Mouse (Mus musculus) forebrain, embryonic 16.5 days (tissue): Measurements from ENCODE around the gene Arl16. TPM values are rescaled to one million over a fixed set of nuclear protein-coding genes. Genes with fewer than 3 reads are reported as not detected.

Source experiments
- ATAC-seq: fragments of 200-750 bp; cut with Nextera tagmentation; 2 replicates; pipeline ENCODE4 v1.8.0; 2017; ENCODE audit warnings: mild to moderate bottlenecking, moderate library complexity
- H3K27ac ChIP-seq: fragments of 300-500 bp; sonication (generic); 2 replicates; pipeline ENCODE4 v1.5.1; 2014; ENCODE audit warnings: low read length, control low read depth
- H3K27me3 ChIP-seq: fragments of 300-500 bp; sonication (generic); replicated peaks from 2 replicates; pipeline ENCODE4 v1.6.1; 2014; ENCODE audit warnings: low read length; ENCODE audit not compliant: control insufficient read depth, insufficient read depth
- H3K36me3 ChIP-seq: fragments of 300-500 bp; sonication (generic); 2 replicates; pipeline ENCODE4 v1.6.1; 2014; ENCODE audit not compliant: control insufficient read depth, insufficient read depth
- H3K4me1 ChIP-seq: fragments of 300-500 bp; sonication (generic); replicated peaks from 2 replicates; pipeline ENCODE4 v1.6.1; 2014; ENCODE audit warnings: low read length; ENCODE audit not compliant: control insufficient read depth, insufficient read depth
- H3K4me2 ChIP-seq: fragments of 300-500 bp; sonication (generic); 2 replicates; pipeline ENCODE4 v1.6.1; 2014; ENCODE audit warnings: mild to moderate bottlenecking, low read length, control low read depth
- H3K4me3 ChIP-seq: fragments of 300-500 bp; sonication (generic); replicated peaks from 2 replicates; pipeline ENCODE4 v1.5.1; 2014; ENCODE audit warnings: mild to moderate bottlenecking, low read length, control low read depth
- H3K9ac ChIP-seq: fragments of 300-500 bp; sonication (generic); replicated peaks from 2 replicates; pipeline ENCODE4 v1.6.1; 2014; ENCODE audit warnings: low read depth, low read length, control low read depth
- H3K9me3 ChIP-seq: fragments of 300-500 bp; sonication (generic); 2 replicates; pipeline ENCODE4 v1.6.1; 2016; ENCODE audit warnings: low read length; ENCODE audit not compliant: control insufficient read depth
- WGBS: fragments of 180-500 bp; shearing (Covaris S2); extraction: QIAGEN DNeasy Blood & Tissue Kit; methylation state at CpG from one replicate; pipeline ENCODE4 v1.1.7; 2014; 5-methylcytosine and 5-hydroxymethylcytosine counted together
- polyA plus RNA-seq: library from polyadenylated mRNA; unstranded; fragments of >200 nt; fragmentation: Nextera tagmentation; extraction: Ambion mirVana; gene quantifications from 2 replicates; pipeline ENCODE4 v1.2.1, GENCODE M21; 2015

Arl16 gene
- polyA plus RNA-seq, 1 experiment from 2014 or later = 56.4 TPM

DNA sequence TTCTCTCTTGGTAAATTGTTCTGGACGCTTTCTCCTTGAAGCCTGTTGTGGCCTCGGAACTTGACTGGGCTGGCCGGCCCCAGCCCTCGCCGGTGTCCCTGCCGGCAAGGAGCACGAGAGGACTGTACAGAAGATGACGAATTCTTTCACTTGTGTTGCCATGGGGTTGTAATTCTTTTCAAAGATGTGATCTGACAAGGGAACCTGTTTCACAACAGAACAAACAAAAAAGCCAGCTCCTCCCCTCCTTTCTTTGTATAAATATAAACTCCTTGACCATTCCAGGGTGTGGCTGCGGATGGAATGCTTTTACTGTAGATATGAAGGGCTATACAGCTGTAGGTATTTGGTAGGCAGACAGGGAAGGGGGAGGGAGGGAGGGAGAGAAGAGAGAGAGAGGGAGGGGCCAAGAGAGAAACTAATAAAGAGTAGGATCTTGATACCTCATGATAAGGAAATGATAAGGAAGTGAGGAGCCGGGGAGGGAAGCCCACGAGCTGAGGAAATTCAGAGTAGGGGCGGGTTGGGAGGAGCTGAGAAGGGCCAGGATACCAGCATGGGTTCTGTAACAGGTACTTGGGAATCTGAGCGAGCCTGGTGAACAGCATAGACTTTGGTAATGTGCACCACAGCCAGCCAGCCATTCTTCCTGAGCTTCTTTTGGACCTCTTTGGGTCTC lies 40.3 kb upstream of the Arl16 start:
- Histone ChIP-seq H3K9me3 (no peaks in the 10 kb centered on the region), H3K27ac (no peak overlapping the region), H3K27me3 (no peaks in the 10 kb centered on the region), H3K9ac (no peak overlapping the region), H3K4me3 (no peak overlapping the region), H3K4me2 (no peak overlapping the region), H3K36me3 (no peaks in the 10 kb centered on the region), H3K4me1 (peaks cover 2% of the 10 kb centered on the region; the same call in 1 of the 2 replicates)
- WGBS = 81% methylated on average over 13 of the region's 13 CpGs
- ATAC-seq = no peak

DNA sequence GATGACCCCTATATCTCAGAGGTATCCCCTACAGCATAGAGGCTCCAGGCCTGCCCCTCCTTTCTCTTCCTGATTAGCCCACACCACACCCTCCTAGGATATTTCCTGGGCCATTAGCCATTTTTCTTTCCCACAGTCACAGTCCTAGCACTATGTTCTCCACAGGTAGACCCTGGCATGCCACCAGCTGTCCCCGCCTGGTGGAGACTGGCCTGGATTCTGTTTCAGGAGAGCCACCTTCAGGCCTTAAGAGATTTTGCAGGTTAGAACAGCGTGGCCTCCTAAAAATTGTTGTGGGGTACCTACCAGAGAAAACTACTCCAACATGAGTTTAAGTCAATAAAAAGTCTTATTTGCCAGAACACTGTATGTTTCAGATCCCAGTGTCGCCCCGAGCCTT lies 39.5 kb upstream of the Arl16 start:
- no peak overlapping the region for H3K4me2 ChIP-seq
- no peak overlapping the region for H3K4me3 ChIP-seq
- WGBS = 60% methylated on average over 4 of the region's 4 CpGs
- H3K36me3 ChIP-seq = no peaks in the 10 kb centered on the region
- peaks cover 2% of the 10 kb centered on the region; the same call in 1 of the 2 replicates for H3K4me1 ChIP-seq
- ATAC-seq = no peak
- H3K9me3 ChIP-seq = no peaks in the 10 kb centered on the region
- no peak overlapping the region for H3K9ac ChIP-seq
- no peaks in the 10 kb centered on the region for H3K27me3 ChIP-seq
- H3K27ac ChIP-seq = no peak overlapping the region

DNA sequence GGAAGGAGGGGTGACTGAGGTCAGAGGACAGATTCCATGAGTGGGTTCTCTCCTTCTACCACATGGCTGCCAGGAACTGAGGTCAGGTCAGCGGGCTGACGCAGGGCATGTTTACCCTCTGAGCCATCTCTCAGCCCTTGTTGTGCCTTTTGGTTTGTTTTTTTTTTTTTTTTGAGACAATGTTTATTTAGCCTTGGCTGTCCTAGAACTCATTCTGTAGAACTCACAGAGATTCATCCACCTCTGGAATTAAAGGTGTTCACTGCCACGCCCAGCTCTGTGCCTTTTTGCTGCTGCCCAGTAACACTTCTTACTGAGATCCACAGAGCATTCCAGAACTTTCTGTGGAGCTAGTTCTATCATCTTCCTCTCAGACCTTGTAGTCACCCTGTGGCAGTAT lies 38.3 kb upstream of the Arl16 start:
- ATAC-seq = no peak
- Histone ChIP-seq H3K9me3 (no peaks in the 10 kb centered on the region), H3K4me2 (no peak overlapping the region), H3K27me3 (no peaks in the 10 kb centered on the region), H3K4me1 (peaks cover under 1% of the 10 kb centered on the region; the same call in 1 of the 2 replicates), H3K27ac (no peak overlapping the region), H3K36me3 (no peaks in the 10 kb centered on the region), H3K4me3 (no peak overlapping the region), H3K9ac (no peak overlapping the region)
- 95% methylated on average over 3 of the region's 3 CpGs for WGBS

DNA sequence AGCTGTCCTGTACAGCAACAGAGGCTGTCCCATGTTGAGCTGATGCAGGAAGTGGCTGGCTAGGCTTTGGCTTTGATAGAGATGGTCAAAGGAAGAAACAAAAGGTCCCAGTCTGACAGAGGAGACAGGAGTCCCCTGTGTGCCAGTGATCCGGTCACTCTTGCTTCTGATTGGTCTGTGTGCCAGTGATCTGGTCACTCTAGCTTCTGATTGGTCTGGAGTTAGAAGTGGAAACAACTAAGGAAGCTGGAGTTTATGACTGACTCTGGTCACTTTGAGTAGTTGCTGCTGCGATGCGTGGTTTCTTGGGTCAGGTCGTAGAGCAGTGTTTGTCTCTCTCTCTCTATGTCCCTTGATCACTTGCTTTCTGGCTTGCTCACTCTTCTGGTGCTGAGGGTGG lies 34.3 kb upstream of the Arl16 start:
- H3K4me1 ChIP-seq = no peaks in the 10 kb centered on the region
- H3K9me3 ChIP-seq = no peaks in the 10 kb centered on the region
- 84% methylated on average over 4 of the region's 4 CpGs for WGBS
- H3K27ac ChIP-seq = no peak overlapping the region
- H3K4me3 ChIP-seq = no peak overlapping the region
- 0 out of 2 replicates have a peak, but pooled peaks cover 4% of the 10 kb centered on the region for H3K36me3 ChIP-seq
- no peak overlapping the region for H3K4me2 ChIP-seq
- no peak for ATAC-seq
- H3K9ac ChIP-seq = no peak overlapping the region
- H3K27me3 ChIP-seq = no peaks in the 10 kb centered on the region

DNA sequence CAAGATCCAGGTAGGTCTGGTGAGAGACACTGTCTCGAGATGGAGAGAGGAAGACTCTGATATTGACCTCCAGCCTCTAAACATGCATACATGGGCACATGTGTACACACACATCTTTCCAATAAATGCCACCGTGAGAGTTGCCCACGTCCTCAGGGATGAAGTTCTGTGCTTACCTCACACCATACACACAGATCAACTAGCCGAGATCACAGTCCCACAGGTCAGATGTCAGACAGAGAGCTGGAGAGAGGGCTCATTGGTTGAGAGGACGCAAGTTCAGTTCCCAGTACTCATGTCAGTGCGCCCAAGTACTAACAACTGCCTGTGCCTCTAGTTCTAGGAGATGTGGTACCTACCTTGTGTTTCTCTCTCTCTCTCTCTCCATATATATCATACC lies 33.6 kb upstream of the Arl16 start:
- Histone ChIP-seq H3K4me3 (no peak overlapping the region), H3K9ac (no peak overlapping the region), H3K9me3 (no peaks in the 10 kb centered on the region), H3K4me1 (no peaks in the 10 kb centered on the region), H3K27me3 (no peaks in the 10 kb centered on the region), H3K4me2 (no peak overlapping the region), H3K27ac (no peak overlapping the region), H3K36me3 (0 out of 2 replicates have a peak, but pooled peaks cover 4% of the 10 kb centered on the region)
- no peak for ATAC-seq
- 73% methylated on average over 6 of the region's 6 CpGs for WGBS

DNA sequence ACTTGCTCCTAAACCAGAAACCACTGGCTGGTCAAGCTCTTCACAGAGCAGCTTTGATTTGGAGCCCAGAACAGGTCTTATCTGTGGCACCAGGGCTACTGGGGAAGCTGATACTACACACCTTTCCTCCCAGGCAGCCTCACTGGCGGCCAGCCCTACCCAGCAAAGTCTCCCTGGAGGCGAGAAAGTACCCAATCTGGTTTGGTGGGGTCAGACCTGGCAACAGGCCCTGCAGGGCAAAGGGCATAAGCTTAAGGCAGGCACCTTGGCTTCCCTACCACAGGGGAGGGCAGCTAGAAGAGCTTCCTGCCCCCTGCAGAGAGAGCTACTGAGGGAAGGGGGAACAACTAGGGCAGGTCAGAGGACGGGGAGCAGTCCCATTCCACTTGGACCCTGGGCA lies 33.0 kb upstream of the Arl16 start:
- no peak for ATAC-seq
- Histone ChIP-seq H3K9me3 (no peaks in the 10 kb centered on the region), H3K27me3 (no peaks in the 10 kb centered on the region), H3K9ac (no peak overlapping the region), H3K36me3 (0 out of 2 replicates have a peak, but pooled peaks cover 4% of the 10 kb centered on the region), H3K4me1 (no peaks in the 10 kb centered on the region), H3K4me3 (no peak overlapping the region), H3K27ac (no peak overlapping the region), H3K4me2 (no peak overlapping the region)
- WGBS = 24% methylated on average over 3 of the region's 3 CpGs

DNA sequence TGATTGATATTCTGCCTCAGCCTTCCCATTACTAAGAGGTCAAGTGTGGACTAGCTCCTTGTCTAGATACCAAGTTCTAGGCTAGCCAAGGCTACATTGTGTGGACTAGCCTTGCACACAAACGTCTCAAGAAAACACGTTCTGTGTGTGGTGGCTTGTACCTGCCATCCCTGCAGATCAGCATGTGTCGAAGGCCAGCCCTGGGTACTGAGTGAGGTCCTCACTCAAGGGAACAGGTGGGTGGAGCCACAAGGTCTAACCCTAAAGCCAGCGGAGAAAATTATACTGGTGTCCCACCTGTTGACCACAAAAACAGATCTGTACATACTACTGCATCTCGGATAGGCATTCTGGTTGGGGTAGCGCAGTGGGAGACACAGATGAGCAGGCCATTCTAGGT lies 32.5 kb upstream of the Arl16 start:
- H3K9ac ChIP-seq = no peak overlapping the region
- no peaks in the 10 kb centered on the region for H3K27me3 ChIP-seq
- no peak overlapping the region for H3K4me2 ChIP-seq
- no peak overlapping the region for H3K4me3 ChIP-seq
- no peak for ATAC-seq
- no peak overlapping the region for H3K27ac ChIP-seq
- WGBS = 85% methylated on average over 6 of the region's 6 CpGs
- H3K36me3 ChIP-seq = 0 out of 2 replicates have a peak, but pooled peaks cover 4% of the 10 kb centered on the region
- no peaks in the 10 kb centered on the region for H3K4me1 ChIP-seq
- no peaks in the 10 kb centered on the region for H3K9me3 ChIP-seq

DNA sequence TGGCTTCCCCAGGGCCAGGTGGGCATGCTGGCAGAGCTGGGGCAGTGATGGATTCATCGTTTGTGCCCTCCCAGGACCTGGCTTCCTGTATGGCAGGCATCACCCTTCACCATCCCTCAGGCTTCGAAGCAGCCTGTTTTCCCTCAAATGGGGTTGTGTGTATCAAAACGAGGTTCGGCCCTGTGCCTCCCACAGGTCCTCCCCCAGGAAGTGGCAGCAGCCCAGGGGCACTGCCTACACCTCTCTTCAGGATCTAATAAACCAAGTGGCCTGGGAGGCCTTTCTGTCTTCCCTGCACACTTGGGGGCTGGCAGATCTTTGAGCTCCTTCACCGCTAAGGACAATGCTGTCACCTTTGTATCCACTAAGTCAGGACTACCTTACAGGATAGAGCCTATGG lies 31.5 kb upstream of the Arl16 start:
- Histone ChIP-seq H3K9ac (no peak overlapping the region), H3K27me3 (no peaks in the 10 kb centered on the region), H3K27ac (no peak overlapping the region), H3K36me3 (0 out of 2 replicates have a peak, but pooled peaks cover 4% of the 10 kb centered on the region), H3K4me2 (no peak overlapping the region), H3K4me1 (no peaks in the 10 kb centered on the region), H3K9me3 (no peaks in the 10 kb centered on the region), H3K4me3 (no peak overlapping the region)
- ATAC-seq = no peak
- WGBS = 97% methylated on average over 5 of the region's 5 CpGs

DNA sequence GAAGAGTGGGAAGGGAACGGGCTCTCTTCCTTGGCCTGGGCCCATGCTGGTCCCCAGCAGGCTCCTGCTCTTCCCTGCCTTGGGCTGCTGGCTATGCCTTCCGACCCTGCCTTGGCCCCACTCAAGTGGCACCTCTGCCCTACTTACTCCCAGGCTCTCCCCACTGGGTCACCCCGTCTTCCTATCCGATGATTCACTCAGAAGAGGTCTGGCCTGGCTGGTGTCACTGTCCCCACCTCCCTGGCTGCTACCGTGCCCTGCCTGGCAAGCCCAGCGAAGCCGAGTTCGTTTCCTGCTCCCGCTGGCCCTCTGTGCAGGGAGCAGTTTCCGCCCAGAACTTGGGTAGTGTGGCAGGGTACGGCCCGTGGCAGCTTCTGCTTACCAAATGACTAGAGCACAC lies 30.8 kb upstream of the Arl16 start:
- H3K4me1 ChIP-seq = peaks cover 4% of the 10 kb centered on the region
- 89% methylated on average over 12 of the region's 12 CpGs for WGBS
- no peaks in the 10 kb centered on the region for H3K9me3 ChIP-seq
- 0 out of 2 replicates have a peak, but pooled peaks cover 4% of the 10 kb centered on the region for H3K36me3 ChIP-seq
- no peaks in the 10 kb centered on the region for H3K27me3 ChIP-seq
- H3K4me3 ChIP-seq = no peak overlapping the region
- H3K27ac ChIP-seq = no peak overlapping the region
- no peak overlapping the region for H3K9ac ChIP-seq
- no peak for ATAC-seq
- no peak overlapping the region for H3K4me2 ChIP-seq

DNA sequence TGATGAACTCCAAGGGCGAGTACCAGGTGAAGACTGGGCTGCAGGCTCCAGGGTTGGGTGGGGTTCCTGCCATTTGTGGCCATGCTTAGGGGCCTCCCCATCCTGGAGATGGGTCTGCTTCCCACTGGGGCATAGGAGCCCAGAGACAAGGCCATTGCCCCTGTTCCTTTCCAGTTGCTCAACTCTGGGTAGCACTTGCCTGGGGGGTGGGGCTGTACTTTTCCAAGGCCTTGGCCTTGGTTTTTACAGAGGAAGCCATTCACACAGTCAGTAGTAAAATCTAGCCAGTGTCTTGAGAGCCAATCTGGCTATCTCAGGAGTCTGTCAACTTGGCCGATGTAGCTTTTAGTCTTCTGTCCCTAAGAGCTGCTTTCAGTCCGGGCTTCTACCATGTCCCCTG lies 30.0 kb upstream of the Arl16 start:
- H3K27ac ChIP-seq = no peak overlapping the region
- 91% methylated on average over 3 of the region's 3 CpGs for WGBS
- peaks cover 12% of the 10 kb centered on the region for H3K4me1 ChIP-seq
- ATAC-seq = no peak
- H3K4me2 ChIP-seq = no peak overlapping the region
- no peak overlapping the region for H3K9ac ChIP-seq
- H3K27me3 ChIP-seq = no peaks in the 10 kb centered on the region
- H3K4me3 ChIP-seq = no peak overlapping the region
- 0 out of 2 replicates have a peak, but pooled peaks cover 4% of the 10 kb centered on the region for H3K36me3 ChIP-seq
- no peaks in the 10 kb centered on the region for H3K9me3 ChIP-seq
